Mouse (Mus musculus) gastrocnemius, postnatal 4 days (tissue): ENCODE data around the gene Gm28047. TPM values are rescaled to one million over a fixed set of nuclear protein-coding genes. Genes with fewer than 3 reads are reported as not detected.
"Not testable (repeated sequence)": the region's sequence is repeated elsewhere in the genome, so short reads cannot be mapped to it uniquely, and the experiment has no call there.

Experiments
- DNase-seq, 2 experiments: peaks; one replicate each; pipeline ENCODE4 v3.0.0; 2021 to 2022; ENCODE audit warnings: low spot score in 2 of 2, mixed read lengths in 2 of 2
- total RNA-seq, 2 experiments: library from RNA; stranded (reverse); gene quantifications; 2 replicates each; pipeline ENCODE4 v1.2.3; 2021

Gene Gm28047
- total RNA-seq, 2 experiments from 2014 or later = 0.70 TPM; not detected in 1

- DNase-seq = no peak
These were observed 2.3 kb downstream of the Gm28047 start for GRCm38 (mm10) chr15:102622536-102622935.

- no peak for DNase-seq
These were observed 4.1 kb downstream of the Gm28047 start for GRCm38 (mm10) chr15:102620765-102621164.

GRCm38 (mm10) chr15:102619486-102619885, 5.4 kb downstream of the Gm28047 start:
- no peak for DNase-seq

- DNase-seq = no peak
These were observed 7.2 kb downstream of the Gm28047 start for GRCm38 (mm10) chr15:102617654-102618053.

GRCm38 (mm10) chr15:102616174-102616573, 8.7 kb downstream of the Gm28047 start:
- no peak for DNase-seq

- DNase-seq = no peak
These were observed 10.6 kb downstream of the Gm28047 start for GRCm38 (mm10) chr15:102614224-102614623.

- no peak for DNase-seq
These were observed 11.9 kb downstream of the Gm28047 start for GRCm38 (mm10) chr15:102612966-102613365.

GRCm38 (mm10) chr15:102608586-102608985, 16.3 kb downstream of the Gm28047 start:
- DNase-seq = not testable (repeated sequence)

GRCm38 (mm10) chr15:102593996-102594656, 30.7 kb downstream of the Gm28047 start:
- no peak for DNase-seq

- DNase-seq = no peak
These were observed 32.2 kb downstream of the Gm28047 start for GRCm38 (mm10) chr15:102592674-102593073.

- DNase-seq = no peak
These were observed 34.3 kb downstream of the Gm28047 start for GRCm38 (mm10) chr15:102590567-102590966.

GRCm38 (mm10) chr15:102589826-102590225, 35.0 kb downstream of the Gm28047 start:
- no peak for DNase-seq

GRCm38 (mm10) chr15:102585501-102585900, 39.4 kb downstream of the Gm28047 start:
- no peak for DNase-seq

GRCm38 (mm10) chr15:102583708-102584383, 41.0 kb downstream of the Gm28047 start:
- DNase-seq = no peak

- no peak for DNase-seq
These were observed 43.7 kb downstream of the Gm28047 start for GRCm38 (mm10) chr15:102581205-102581604.

GRCm38 (mm10) chr15:102578351-102578750, 46.5 kb downstream of the Gm28047 start:
- DNase-seq = no peak

- no peak for DNase-seq
These were observed 47.9 kb downstream of the Gm28047 start for GRCm38 (mm10) chr15:102576972-102577371.

- no peak for DNase-seq
These were observed 52.8 kb downstream of the Gm28047 start for GRCm38 (mm10) chr15:102572081-102572480.

- DNase-seq = no peak
These were observed 57.0 kb downstream of the Gm28047 start for GRCm38 (mm10) chr15:102567849-102568248.

GRCm38 (mm10) chr15:102563681-102564080, 61.2 kb downstream of the Gm28047 start:
- no peak for DNase-seq

- DNase-seq = no peak
These were observed 61.8 kb downstream of the Gm28047 start for GRCm38 (mm10) chr15:102563061-102563460.

GRCm38 (mm10) chr15:102562491-102562890, 62.4 kb downstream of the Gm28047 start:
- no peak for DNase-seq

GRCm38 (mm10) chr15:102557580-102557979, 67.3 kb downstream of the Gm28047 start:
- DNase-seq = no peak
